8 mouse cellular contexts compared by ENCODE assay signal in the genomic region with DNA sequence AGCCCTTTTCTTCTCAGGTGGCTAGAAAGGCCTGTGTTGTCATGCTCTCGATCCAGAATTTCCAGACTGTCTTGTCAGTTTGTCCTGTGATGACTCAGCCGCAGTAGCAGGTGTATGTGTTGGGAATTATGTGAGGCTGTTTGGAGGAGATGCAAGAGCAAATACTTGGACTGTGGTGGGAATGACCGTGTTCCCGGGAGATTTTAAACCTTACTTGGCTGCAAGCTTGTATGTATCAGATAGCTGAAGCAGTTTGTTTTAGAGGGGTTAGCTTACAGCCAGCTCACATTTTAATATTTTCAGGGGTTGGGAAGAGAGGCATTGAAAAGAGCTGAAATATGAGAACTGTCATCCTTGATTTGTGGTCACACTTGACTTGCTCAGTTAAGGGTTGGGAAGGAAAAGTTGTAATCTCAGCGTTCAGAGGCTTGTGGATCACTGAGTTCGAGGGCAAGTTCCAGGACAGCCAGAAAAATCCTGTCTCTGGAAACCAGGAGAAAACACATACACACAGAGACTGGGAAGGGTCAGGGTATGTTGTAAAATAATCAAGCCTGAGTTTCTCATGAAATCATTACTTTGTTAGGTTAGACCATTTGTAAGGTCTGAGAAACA. TPM values are rescaled to one million over a fixed set of nuclear protein-coding genes. Genes with fewer than 3 reads are reported as not detected.
DNase-seq lines count a peak whose midpoint lies in the region; ATAC-seq and TF ChIP-seq lines count a peak whose summit lies in the region.

No protein-coding gene starts in this region.

- peak; percentile 31 to 68 for DNase-seq in adrenal gland, adult (ENCODE audit: inconsistent age in 2 of 2, low spot score in 1 of 2)
- no peak for DNase-seq in adrenal gland, postnatal 10 days
- DNase-seq in urinary bladder, postnatal 14 days (ENCODE audit: low spot score), result no peak

- peaks cover 24% of the 10 kb centered on the region for H3K4me1 ChIP-seq in hindbrain, embryonic 12.5 days
- H3K4me1 ChIP-seq in liver, embryonic 16.5 days (ENCODE audit: control insufficient read depth, low read depth, low read length), result peaks cover 29% of the 10 kb centered on the region

- no peak for ATAC-seq in hindbrain, embryonic 12.5 days (ENCODE audit: low FRiP score)
- ATAC-seq in liver, embryonic 16.5 days (ENCODE audit: low read depth), result no peak
- ATAC-seq in granulocyte monocyte progenitor cell, adult 5-6 weeks (replicated peaks; ENCODE audit: poor library complexity, severe bottlenecking), result no peak
- no peak for ATAC-seq in CD4-positive, CD25-positive, alpha-beta regulatory T cell, adult 4 months

- H3K4me3 ChIP-seq in C2C12 (ENCODE audit: insufficient read depth, poor library complexity, severe bottlenecking), result peak overlapping the region; percentile 74
- H3K4me3 ChIP-seq in hindbrain, embryonic 12.5 days, result peak overlapping the region; percentile 87; the same call in 1 of the 2 replicates
- H3K4me3 ChIP-seq in liver, embryonic 16.5 days (ENCODE audit: low read depth, low read length), result peak overlapping the region; percentile 88

- WGBS in hindbrain, embryonic 12.5 days, result 76% methylated on average over 6 of the region's 6 CpGs
- WGBS in liver, embryonic 16.5 days (ENCODE audit: insufficient replicate concordance), result 71% methylated on average over 6 of the region's 6 CpGs

- no peaks in the 10 kb centered on the region for H3K27me3 ChIP-seq in C2C12 (ENCODE audit: control insufficient read depth, insufficient read depth, insufficient read length)
- no peaks in the 10 kb centered on the region for H3K27me3 ChIP-seq in hindbrain, embryonic 12.5 days
- no peaks in the 10 kb centered on the region for H3K27me3 ChIP-seq in liver, embryonic 16.5 days (ENCODE audit: control insufficient read depth, insufficient read depth, low read depth, low read length)

- H3K79me3 ChIP-seq in C2C12 (ENCODE audit: low read depth), result peaks cover 36% of the 10 kb centered on the region

- peaks cover 33% of the 10 kb centered on the region for H3K36me3 ChIP-seq in C2C12 (ENCODE audit: control insufficient read depth, insufficient read depth)
- H3K36me3 ChIP-seq in hindbrain, embryonic 12.5 days, result peaks cover 25% of the 10 kb centered on the region
- peaks cover 26% of the 10 kb centered on the region for H3K36me3 ChIP-seq in liver, embryonic 16.5 days (ENCODE audit: control insufficient read depth, insufficient read depth)

- no peaks in the 10 kb centered on the region for H3K9me3 ChIP-seq in hindbrain, embryonic 12.5 days (replicated peaks)
- H3K9me3 ChIP-seq in liver, embryonic 16.5 days (replicated peaks; ENCODE audit: control insufficient read depth, low read length), result no peaks in the 10 kb centered on the region

- peaks cover 62% of the 10 kb centered on the region for H3K79me2 ChIP-seq in C2C12 (ENCODE audit: control insufficient read depth, insufficient read depth)

- H3K27ac ChIP-seq in hindbrain, embryonic 12.5 days, result no peak overlapping the region
- H3K27ac ChIP-seq in liver, embryonic 16.5 days (ENCODE audit: low read length), result no peak overlapping the region

- H3K4me2 ChIP-seq in hindbrain, embryonic 12.5 days (replicated peaks), result peak overlapping the region; percentile 79
- H3K4me2 ChIP-seq in liver, embryonic 16.5 days (ENCODE audit: low read depth, low read length), result peak overlapping the region; percentile 74

- TF ChIP-seq CTCF in C2C12 (IDR thresholded peaks at IDR 0.05; ENCODE audit: control insufficient read depth, insufficient read depth, insufficient read length), result no peak

- no peak overlapping the region for H3ac ChIP-seq in C2C12 (ENCODE audit: control insufficient read depth, insufficient read length, low read depth)

- H3K9ac ChIP-seq in hindbrain, embryonic 12.5 days, result 0 out of 2 replicates have a peak overlapping the region, but pooled peaks have one; percentile 93
- H3K9ac ChIP-seq in liver, embryonic 16.5 days (ENCODE audit: low read depth, low read length), result peak overlapping the region; percentile 95; the same call in 1 of the 2 replicates

TF ChIP-seq in C2C12, 6 proteins besides CTCF, POLR2A, EP300 and RAD21:
- TF ChIP-seq CEBPB (IDR thresholded peaks at IDR 0.05; ENCODE audit: low read depth) (no peak), MYOD1 (IDR thresholded peaks at IDR 0.05; ENCODE audit: control insufficient read depth, insufficient read length, low read depth) (peak; percentile 94)

RNA-seq across cellular contexts. Expression of a gene that starts 2.0 kb away (rescaled TPM):
- 100 to 1,000 TPM; 128 to 131 TPM for total RNA-seq in adrenal gland, postnatal 10 days (2021)
- polyA plus RNA-seq in C2C12 (2012; fragmentation: generic; extraction: Trizol), result 335 TPM
- 365 and 374 TPM in 2 replicates for polyA plus RNA-seq in hindbrain, embryonic 12.5 days (2016; fragmentation: Nextera tagmentation; extraction: Ambion mirVana)
- 123 and 130 TPM in 2 replicates for polyA plus RNA-seq in liver, embryonic 16.5 days (2015; fragmentation: Nextera tagmentation; extraction: Ambion mirVana)
- 97.1 and 115 TPM in 2 replicates for total RNA-seq in granulocyte monocyte progenitor cell, adult 5-6 weeks (2014; fragmentation: Nextera tagmentation)
- 72.3 and 98.9 TPM in 2 replicates for total RNA-seq in granulocyte monocyte progenitor cell, adult 5-6 weeks (2017)
- polyA plus RNA-seq in CD4-positive, CD25-positive, alpha-beta regulatory T cell, adult 4 months (2017; shearing (Covaris generic)), result 100 to 1,000 TPM; 198 to 222 TPM

RNA-seq across cellular contexts. Expression of a gene that starts 12.0 kb away (rescaled TPM):
- total RNA-seq in adrenal gland, postnatal 10 days (2021), result 10 to 100 TPM; 10.8 to 15.0 TPM
- polyA plus RNA-seq in C2C12 (2012; fragmentation: generic; extraction: Trizol), result 19.5 TPM
- polyA plus RNA-seq in hindbrain, embryonic 12.5 days (2016; fragmentation: Nextera tagmentation; extraction: Ambion mirVana), result 4.1 and 5.8 TPM in 2 replicates
- polyA plus RNA-seq in liver, embryonic 16.5 days (2015; fragmentation: Nextera tagmentation; extraction: Ambion mirVana), result 10.2 and 11.3 TPM in 2 replicates
- total RNA-seq in granulocyte monocyte progenitor cell, adult 5-6 weeks (2014; fragmentation: Nextera tagmentation), result 6.5 and 6.6 TPM in 2 replicates
- total RNA-seq in granulocyte monocyte progenitor cell, adult 5-6 weeks (2017), result 14.6 and 16.7 TPM in 2 replicates
- 10 to 100 TPM; 20.8 to 32.9 TPM for polyA plus RNA-seq in CD4-positive, CD25-positive, alpha-beta regulatory T cell, adult 4 months (2017; shearing (Covaris generic))

RNA-seq across cellular contexts. Expression of a gene that starts 50.8 kb away (rescaled TPM):
- total RNA-seq in adrenal gland, postnatal 10 days (2021), result 10 to 100 TPM; 13.7 to 14.9 TPM
- polyA plus RNA-seq in C2C12 (2012; fragmentation: generic; extraction: Trizol), result 28.9 TPM
- 10.6 and 10.8 TPM in 2 replicates for polyA plus RNA-seq in hindbrain, embryonic 12.5 days (2016; fragmentation: Nextera tagmentation; extraction: Ambion mirVana)
- polyA plus RNA-seq in liver, embryonic 16.5 days (2015; fragmentation: Nextera tagmentation; extraction: Ambion mirVana), result 0.08 and 0.19 TPM in 2 replicates
- 1.9 and 3.4 TPM in 2 replicates for total RNA-seq in granulocyte monocyte progenitor cell, adult 5-6 weeks (2014; fragmentation: Nextera tagmentation)
- 0.90 and 1.7 TPM in 2 replicates for total RNA-seq in granulocyte monocyte progenitor cell, adult 5-6 weeks (2017)
- polyA plus RNA-seq in CD4-positive, CD25-positive, alpha-beta regulatory T cell, adult 4 months (2017; shearing (Covaris generic)), result 1 to 10 TPM; 3.4 to 4.0 TPM

RNA-seq across cellular contexts. Expression of a gene that starts 58.5 kb away (rescaled TPM):
- total RNA-seq in adrenal gland, postnatal 10 days (2021), result not detected
- not detected for polyA plus RNA-seq in C2C12 (2012; fragmentation: generic; extraction: Trizol)
- polyA plus RNA-seq in hindbrain, embryonic 12.5 days (2016; fragmentation: Nextera tagmentation; extraction: Ambion mirVana), result not detected in 2 replicates
- not detected in 2 replicates for polyA plus RNA-seq in liver, embryonic 16.5 days (2015; fragmentation: Nextera tagmentation; extraction: Ambion mirVana)
- total RNA-seq in granulocyte monocyte progenitor cell, adult 5-6 weeks (2014; fragmentation: Nextera tagmentation), result not detected in 2 replicates
- not detected in 2 replicates for total RNA-seq in granulocyte monocyte progenitor cell, adult 5-6 weeks (2017)
- not detected for polyA plus RNA-seq in CD4-positive, CD25-positive, alpha-beta regulatory T cell, adult 4 months (2017; shearing (Covaris generic))

Comparison
In these comparisons a context has a peak if more than half of its experiments do, and no peak if none do; other contexts are left out.
1. DNase-seq: peak in adrenal gland, adult (2 of 2); none in adrenal gland, postnatal 10 days (single experiment) and urinary bladder, postnatal 14 days (single experiment).
2. Peak in every context shown above with its lines, with median percentiles within 50 percentile points of each other: H3K4me3 ChIP-seq.